Mouse (Mus musculus) CH12.LX (cell line): ENCODE data around the gene Gm10645. TPM values are rescaled to one million over a fixed set of nuclear protein-coding genes. Genes with fewer than 3 reads are reported as not detected.

ENCODE experiments used
- DNase-seq: peaks from one replicate; pipeline ENCODE4 v3.0.0-alpha.2; 2013; ENCODE audit errors: extremely low read depth
- H3K27ac ChIP-seq: 2 replicates; pipeline ENCODE4 v1.5.1; 2012; ENCODE audit warnings: low read depth, mild to moderate bottlenecking, control low read depth, moderate library complexity; ENCODE audit not compliant: insufficient read depth
- H3K27me3 ChIP-seq: replicated peaks from 2 replicates; pipeline ENCODE3; 2012; ENCODE audit warnings: inconsistent platforms
- H3K36me3 ChIP-seq, 2 experiments: replicated peaks in 1 of 2; 2 replicates each; pipeline versions ENCODE3 to v1.6.1; 2012; ENCODE audit warnings: inconsistent platforms in 1 of 2, low read length in 1 of 2, mild to moderate bottlenecking in 1 of 2, mixed read lengths in 1 of 2, moderate library complexity in 1 of 2; ENCODE audit not compliant: control insufficient read depth in 1 of 2, insufficient read depth in 1 of 2
- H3K4me1 ChIP-seq, 2 experiments: 2 replicates each; pipeline ENCODE4 v1.6.1; 2012; ENCODE audit warnings: inconsistent platforms in 1 of 2, moderate library complexity in 1 of 2; ENCODE audit not compliant: insufficient read depth in 2 of 2, control insufficient read depth in 1 of 2
- H3K4me2 ChIP-seq: 2 replicates; pipeline ENCODE4 v1.6.1; 2012; ENCODE audit warnings: low read depth, mild to moderate bottlenecking, control low read depth; ENCODE audit not compliant: poor library complexity, insufficient read depth, severe bottlenecking
- H3K4me3 ChIP-seq, 3 experiments: fragments of 150-350 bp in 1 of 3; sonication (generic) in 1 of 3; replicated peaks in 1 of 3; 2 replicates each; pipeline versions ENCODE3 to v1.5.1; 2011 to 2012; ENCODE audit warnings: low read depth in 2 of 3, low read length in 2 of 3, mild to moderate bottlenecking in 2 of 3, moderate library complexity in 2 of 3, control low read depth in 1 of 3, improper control_type of control experiment in 1 of 3, inconsistent platforms in 1 of 3, mixed read lengths in 1 of 3; ENCODE audit not compliant: poor library complexity in 1 of 3
- H3K79me2 ChIP-seq: replicated peaks from 2 replicates; pipeline ENCODE4 v1.6.1; 2012; ENCODE audit warnings: mild to moderate bottlenecking, moderate library complexity; ENCODE audit not compliant: control insufficient read depth, poor library complexity, insufficient read depth, severe bottlenecking; ENCODE audit errors: extremely low read depth
- H3K9ac ChIP-seq: 2 replicates; pipeline ENCODE4 v1.6.1; 2012; ENCODE audit warnings: low read depth, mild to moderate bottlenecking, control low read depth, moderate library complexity; ENCODE audit not compliant: insufficient read depth
- H3K9me3 ChIP-seq: replicated peaks from 2 replicates; pipeline ENCODE3; 2012; ENCODE audit warnings: low read length, inconsistent platforms, mixed read lengths
- BHLHE40 ChIP-seq: IDR thresholded peaks from 2 replicates; pipeline ENCODE4 v1.6.1; 2011; ENCODE audit warnings: mild to moderate bottlenecking, low read depth, low read length, improper control_type of control experiment
- CHD1 ChIP-seq: IDR thresholded peaks from 2 replicates; pipeline ENCODE4 v1.6.1; 2012; ENCODE audit warnings: low read depth, low read length, improper control_type of control experiment, inconsistent platforms
- CHD2 ChIP-seq: IDR thresholded peaks from 2 replicates; pipeline ENCODE4 v1.6.1; 2011; ENCODE audit warnings: low read length, improper control_type of control experiment
- CTCF ChIP-seq, 2 experiments: IDR thresholded peaks in 1 of 2; conservative IDR thresholded peaks in 1 of 2; 2 replicates each; pipeline ENCODE4 v1.5.1; 2011 to 2012; ENCODE audit warnings: low read depth in 2 of 2, low read length in 2 of 2, improper control_type of control experiment in 1 of 2, inconsistent platforms in 1 of 2, mild to moderate bottlenecking in 1 of 2, moderate library complexity in 1 of 2
- E2F4 ChIP-seq: IDR thresholded peaks from 2 replicates; pipeline ENCODE4 v1.6.1; 2011; ENCODE audit warnings: low read depth, low read length, improper control_type of control experiment; ENCODE audit not compliant: insufficient replicate concordance
- ELF1 ChIP-seq: IDR thresholded peaks from 2 replicates; pipeline ENCODE4 v1.6.1; 2014; ENCODE audit warnings: low read depth, mild to moderate bottlenecking, inconsistent platforms, low read length, improper control_type of control experiment
- EP300 ChIP-seq: IDR thresholded peaks from 2 replicates; pipeline ENCODE4 v1.6.1; 2011; ENCODE audit warnings: low read length, improper control_type of control experiment
- ETS1 ChIP-seq: conservative IDR thresholded peaks from 2 replicates; pipeline ENCODE4 v1.6.1; 2012; ENCODE audit warnings: low read depth, mild to moderate bottlenecking, inconsistent platforms, low read length, improper control_type of control experiment, moderate library complexity
- GABPA ChIP-seq: IDR thresholded peaks from 2 replicates; pipeline ENCODE4 v1.6.1; 2012; ENCODE audit warnings: low read depth, low read length, improper control_type of control experiment, inconsistent platforms; ENCODE audit not compliant: insufficient replicate concordance
- HCFC1 ChIP-seq: IDR thresholded peaks from 2 replicates; pipeline ENCODE4 v1.6.1; 2012; ENCODE audit warnings: low read depth, mild to moderate bottlenecking, inconsistent platforms, low read length, improper control_type of control experiment
- IRF4 ChIP-seq: IDR thresholded peaks from 2 replicates; pipeline ENCODE4 v1.6.1; 2014; ENCODE audit warnings: low read depth, mild to moderate bottlenecking, inconsistent platforms, low read length, improper control_type of control experiment
- JUN ChIP-seq: IDR thresholded peaks from 2 replicates; pipeline ENCODE4 v1.6.1; 2011; ENCODE audit warnings: low read depth, mild to moderate bottlenecking, low read length, improper control_type of control experiment, moderate library complexity; ENCODE audit not compliant: insufficient read depth
- JUND ChIP-seq: conservative IDR thresholded peaks from 2 replicates; pipeline ENCODE4 v1.6.1; 2011; ENCODE audit warnings: low read depth, low read length, improper control_type of control experiment
- KAT2A ChIP-seq: IDR thresholded peaks from 2 replicates; pipeline ENCODE4 v1.6.1; 2012; ENCODE audit warnings: low read length, improper control_type of control experiment, inconsistent platforms; ENCODE audit not compliant: insufficient replicate concordance
- MAFK ChIP-seq: IDR thresholded peaks from 2 replicates; pipeline ENCODE4 v1.6.1; 2011; ENCODE audit warnings: low read length, improper control_type of control experiment; ENCODE audit not compliant: insufficient replicate concordance
- MAX ChIP-seq: IDR thresholded peaks from 2 replicates; pipeline ENCODE4 v1.6.1; 2011; ENCODE audit warnings: low read length, improper control_type of control experiment
- MAZ ChIP-seq: IDR thresholded peaks from 2 replicates; pipeline ENCODE4 v1.6.1; 2012; ENCODE audit warnings: low read depth, mild to moderate bottlenecking, inconsistent platforms, low read length, improper control_type of control experiment, moderate library complexity
- MEF2A ChIP-seq: IDR thresholded peaks from 2 replicates; pipeline ENCODE4 v1.6.1; 2014; ENCODE audit warnings: low read depth, mild to moderate bottlenecking, inconsistent platforms, low read length, improper control_type of control experiment, borderline replicate concordance
- MXI1 ChIP-seq: IDR thresholded peaks from 2 replicates; pipeline ENCODE4 v1.6.1; 2011; ENCODE audit warnings: mild to moderate bottlenecking, low read depth, low read length, improper control_type of control experiment
- MYC ChIP-seq: IDR thresholded peaks from 2 replicates; pipeline ENCODE4 v1.6.1; 2011; ENCODE audit warnings: low read depth, mild to moderate bottlenecking, improper control_type of control experiment, low read length
- NELFE ChIP-seq: IDR thresholded peaks from 2 replicates; pipeline ENCODE4 v1.6.1; 2011; ENCODE audit warnings: low read depth, low read length, improper control_type of control experiment
- NRF1 ChIP-seq: IDR thresholded peaks from 2 replicates; pipeline ENCODE4 v1.6.1; 2014; ENCODE audit warnings: low read depth, mild to moderate bottlenecking, inconsistent platforms, low read length, improper control_type of control experiment, moderate library complexity
- PAX5 ChIP-seq: IDR thresholded peaks from 2 replicates; pipeline ENCODE4 v1.6.1; 2012; ENCODE audit warnings: low read length, inconsistent platforms, mixed read lengths
- POLR2A ChIP-seq: IDR thresholded peaks from 2 replicates; pipeline ENCODE4 v1.6.1; 2011; ENCODE audit warnings: low read depth, mild to moderate bottlenecking, improper control_type of control experiment, low read length
- POLR2AphosphoS2 ChIP-seq: IDR thresholded peaks from 2 replicates; pipeline ENCODE4 v1.6.1; 2011; ENCODE audit warnings: low read depth, low read length, improper control_type of control experiment
- RAD21 ChIP-seq: IDR thresholded peaks from 2 replicates; pipeline ENCODE4 v1.6.1; 2011; ENCODE audit warnings: low read depth, mild to moderate bottlenecking, low read length, improper control_type of control experiment, moderate library complexity
- RCOR1 ChIP-seq: conservative IDR thresholded peaks from 2 replicates; pipeline ENCODE4 v1.6.1; 2012; ENCODE audit warnings: low read depth, mild to moderate bottlenecking, inconsistent platforms, low read length, improper control_type of control experiment
- SIN3A ChIP-seq: IDR thresholded peaks from 2 replicates; pipeline ENCODE4 v1.6.1; 2012; ENCODE audit warnings: low read length, improper control_type of control experiment, inconsistent platforms
- SMC3 ChIP-seq: IDR thresholded peaks from 2 replicates; pipeline ENCODE4 v1.6.1; 2011; ENCODE audit warnings: low read depth, low read length, improper control_type of control experiment
- TBP ChIP-seq: conservative IDR thresholded peaks from 2 replicates; pipeline ENCODE4 v1.6.1; 2011; ENCODE audit warnings: low read depth, low read length, improper control_type of control experiment
- TCF12 ChIP-seq: IDR thresholded peaks from 2 replicates; pipeline ENCODE4 v1.6.1; 2014; ENCODE audit warnings: low read depth, mild to moderate bottlenecking, inconsistent platforms, low read length, improper control_type of control experiment
- UBTF ChIP-seq: IDR thresholded peaks from 2 replicates; pipeline ENCODE4 v1.6.1; 2012; ENCODE audit warnings: low read depth, mild to moderate bottlenecking, inconsistent platforms, low read length, improper control_type of control experiment, moderate library complexity
- USF1 ChIP-seq: IDR thresholded peaks from 2 replicates; pipeline ENCODE4 v1.6.1; 2014; ENCODE audit warnings: low read depth, mild to moderate bottlenecking, inconsistent platforms, low read length, improper control_type of control experiment
- USF2 ChIP-seq: conservative IDR thresholded peaks from 2 replicates; pipeline ENCODE4 v1.6.1; 2011; ENCODE audit warnings: low read depth, low read length, improper control_type of control experiment
- ZC3H11A ChIP-seq: IDR thresholded peaks from 2 replicates; pipeline ENCODE4 v1.6.1; 2012; ENCODE audit warnings: low read depth, mild to moderate bottlenecking, inconsistent platforms, low read length, improper control_type of control experiment
- ZKSCAN1 ChIP-seq: IDR thresholded peaks from 2 replicates; pipeline ENCODE4 v1.6.1; 2012; ENCODE audit warnings: low read depth, inconsistent platforms, low read length, improper control_type of control experiment, borderline replicate concordance
- ZMIZ1 ChIP-seq: IDR thresholded peaks from 2 replicates; pipeline ENCODE4 v1.6.1; 2012; ENCODE audit warnings: low read depth, mild to moderate bottlenecking, inconsistent platforms, low read length, improper control_type of control experiment
- ZNF384 ChIP-seq: IDR thresholded peaks from 2 replicates; pipeline ENCODE4 v1.6.1; 2012; ENCODE audit warnings: low read depth, low read length, improper control_type of control experiment, inconsistent platforms
- dilution Hi-C: fragments of 300-500 bp; cut with MboI; formaldehyde crosslinking; loops from 2 replicates; pipeline ENCODE4 v1.14.3; 2020; ENCODE audit warnings: low sequenced_read_pairs; ENCODE audit not compliant: extremely low pct_unique_long_range_greater_than_20kb, extremely low pct_ligation_motif_present
- in situ Hi-C: fragments of 300-500 bp; cut with MboI; formaldehyde crosslinking; loops from 3 replicates; pipeline ENCODE4 v1.14.3; 2019; ENCODE audit warnings: low sequenced_read_pairs, low pct_ligation_motif_present, low pct_unique_long_range_greater_than_20kb, mixed read lengths
- polyA plus RNA-seq: library from polyadenylated mRNA; unstranded; fragments of >175 nt; gene quantifications from 2 replicates; pipeline ENCODE4 v1.2.1, GENCODE M21; 2012; ENCODE audit warnings: low read depth; ENCODE audit not compliant: insufficient read length
- total RNA-seq, 2 experiments: library from RNA; depleted of rRNA; stranded (reverse); fragments of 300-350 nt in 1 of 2; fragments of >200 nt in 1 of 2; gene quantifications; 2 replicates each; pipeline ENCODE4 v1.2.3; 2012 to 2014

The Gm10645 gene
- total and polyA plus RNA-seq, 3 experiments, result 0.81 TPM; not detected in 2

DNA sequence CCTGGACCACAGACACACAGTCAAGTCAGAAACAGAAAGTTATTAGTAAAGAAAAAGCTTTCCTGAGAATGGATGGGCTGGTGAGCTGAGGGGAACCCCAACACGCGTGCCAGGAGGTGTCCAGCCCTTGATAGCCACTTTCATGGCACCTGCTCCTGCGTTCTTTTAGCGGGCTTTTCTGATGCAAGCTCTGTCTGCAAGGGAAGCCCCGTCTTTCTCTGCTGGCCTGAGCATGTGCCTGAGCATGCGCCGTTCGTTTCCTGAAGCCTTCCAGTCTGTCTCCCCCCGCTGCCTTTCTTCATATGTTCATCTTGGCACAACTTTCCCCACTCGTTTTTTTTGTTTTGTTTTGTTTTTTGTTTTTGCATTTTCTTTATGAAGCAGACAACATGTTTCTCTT lies 9.7 kb upstream of the Gm10645 start:
- dilution Hi-C loops, result no loop called here
- peak overlapping the region; percentile 98 for H3K4me2 ChIP-seq
- no peak for DNase-seq
- H3K4me3 ChIP-seq, result peak overlapping the region in 2 of 3 experiments; percentile 2 to 56
- no peak for TF ChIP-seq UBTF
- TF ChIP-seq USF1, result no peak
- no peak for TF ChIP-seq USF2
- TF ChIP-seq ZNF384, result peak; percentile 15; the same call in 1 of the 2 replicates
- TF ChIP-seq SIN3A, result no peak
- TF ChIP-seq KAT2A, result peak; percentile 35; the same call in 1 of the 2 replicates
- peak; percentile 67; the same call in 1 of the 2 replicates for TF ChIP-seq ETS1
- no peak for TF ChIP-seq JUN
- no peak for TF ChIP-seq EP300
- peak; percentile 65; the same call in 1 of the 2 replicates for TF ChIP-seq TCF12
- peak; percentile 93 for TF ChIP-seq MYC
- TF ChIP-seq RCOR1, result no peak
- peak; percentile 40; the same call in 1 of the 2 replicates for TF ChIP-seq IRF4
- no peak for TF ChIP-seq POLR2AphosphoS2
- peak; percentile 92 for TF ChIP-seq BHLHE40
- TF ChIP-seq MEF2A, result peak; percentile 59; the same call in 1 of the 2 replicates
- no peak for TF ChIP-seq CHD2
- TF ChIP-seq E2F4, result peak; percentile 80; the same call in 1 of the 2 replicates
- TF ChIP-seq ELF1, result 0 out of 2 replicates have a peak, but pooled peaks have one; percentile 44
- no peak for TF ChIP-seq GABPA
- 0 out of 2 replicates have a peak, but pooled peaks have one; percentile 53 for TF ChIP-seq TBP
- no peak for TF ChIP-seq RAD21
- TF ChIP-seq MAZ, result no peak
- TF ChIP-seq ZMIZ1, result no peak
- TF ChIP-seq MXI1, result peak; percentile 45; the same call in 1 of the 2 replicates
- no peak for TF ChIP-seq PAX5
- peak; percentile 59; the same call in 1 of the 2 replicates for TF ChIP-seq NELFE
- no peak for TF ChIP-seq MAFK
- peak; percentile 72 for TF ChIP-seq HCFC1
- TF ChIP-seq MAX, result peak; percentile 73; the same call in 1 of the 2 replicates
- TF ChIP-seq CHD1, result no peak
- peak; percentile 68 for TF ChIP-seq POLR2A
- TF ChIP-seq ZC3H11A, result no peak
- TF ChIP-seq JUND, result no peak
- TF ChIP-seq SMC3, result no peak
- TF ChIP-seq NRF1, result peak; percentile 95
- no peak for TF ChIP-seq CTCF (conservative IDR thresholded peaks at IDR 0.05 in 1 of 2, IDR thresholded peaks at IDR 0.05 in 1 of 2; ENCODE audit: low read depth in 2 of 2, low read length in 2 of 2)
- no peak for TF ChIP-seq ZKSCAN1
- H3K79me2 ChIP-seq, result peaks cover 11% of the 10 kb centered on the region
- no peaks in the 10 kb centered on the region for H3K9me3 ChIP-seq
- peaks cover 12 to 29% of the 10 kb centered on the region in 2 experiments for H3K4me1 ChIP-seq
- H3K36me3 ChIP-seq, result no peaks in the 10 kb centered on the region
- in situ Hi-C loops, result loop anchor here (5.0 kb wide), 1 partner anchor 73 kb away; no protein-coding TSS in a partner anchor
- H3K27me3 ChIP-seq, result no peaks in the 10 kb centered on the region
- peak overlapping the region; percentile 98 for H3K9ac ChIP-seq
- peak overlapping the region; percentile 72 for H3K27ac ChIP-seq
